Mouse (Mus musculus): ENCODE results near the gene Nek6. TPM values are rescaled to one million over a fixed set of nuclear protein-coding genes. Genes with fewer than 3 reads are reported as not detected.
A peak's percentile ranks its signal among the peaks of the same experiment; 100 is the strongest.

Gene Nek6
- polyA plus RNA-seq, 1 experiment, result 4.4 TPM

GRCm38 (mm10) chr2:38609310-38609709 is 97.9 kb downstream of the Nek6 start:
- no peak overlapping the region for H3K4me3 ChIP-seq (replicated peaks)
- TF ChIP-seq GATA1 (IDR thresholded peaks at IDR 0.05; ENCODE audit: borderline replicate concordance, low read length) (no peak), FLI1 (IDR thresholded peaks at IDR 0.05; ENCODE audit: low read length) (no peak)

GRCm38 (mm10) chr2:38610161-38610560 is 98.7 kb downstream of the Nek6 start:
- no peak overlapping the region for H3K4me3 ChIP-seq (replicated peaks)
- no peaks in the 10 kb centered on the region for H3K9me3 ChIP-seq
- TF ChIP-seq GATA1 (IDR thresholded peaks at IDR 0.05; ENCODE audit: borderline replicate concordance, low read length) (no peak), FLI1 (IDR thresholded peaks at IDR 0.05; ENCODE audit: low read length) (no peak)
- peaks cover 81% of the 10 kb centered on the region for H3K36me3 ChIP-seq (replicated peaks; ENCODE audit: low read length)
- no peaks in the 10 kb centered on the region for H3K27me3 ChIP-seq (replicated peaks)
- H3K4me1 ChIP-seq, result peaks cover 16% of the 10 kb centered on the region

More at GRCm38 (mm10) chr2:38609310-38609709, 97.9 kb downstream of the Nek6 start:
- H3K27me3 ChIP-seq (replicated peaks), result no peaks in the 10 kb centered on the region
- peaks cover 78% of the 10 kb centered on the region for H3K36me3 ChIP-seq (replicated peaks; ENCODE audit: low read length)
- peaks cover 8% of the 10 kb centered on the region for H3K4me1 ChIP-seq
- no peaks in the 10 kb centered on the region for H3K9me3 ChIP-seq

GRCm38 (mm10) chr2:38612596-38612995 is 101.2 kb downstream of the Nek6 start:
- Histone ChIP-seq H3K4me1 (peaks cover 38% of the 10 kb centered on the region), H3K27me3 (replicated peaks) (no peaks in the 10 kb centered on the region), H3K4me3 (replicated peaks) (no peak overlapping the region), H3K9me3 (no peaks in the 10 kb centered on the region), H3K36me3 (replicated peaks; ENCODE audit: low read length) (peaks cover 77% of the 10 kb centered on the region)
- TF ChIP-seq GATA1 (IDR thresholded peaks at IDR 0.05; ENCODE audit: borderline replicate concordance, low read length) (no peak), FLI1 (IDR thresholded peaks at IDR 0.05; ENCODE audit: low read length) (no peak)

DNA sequence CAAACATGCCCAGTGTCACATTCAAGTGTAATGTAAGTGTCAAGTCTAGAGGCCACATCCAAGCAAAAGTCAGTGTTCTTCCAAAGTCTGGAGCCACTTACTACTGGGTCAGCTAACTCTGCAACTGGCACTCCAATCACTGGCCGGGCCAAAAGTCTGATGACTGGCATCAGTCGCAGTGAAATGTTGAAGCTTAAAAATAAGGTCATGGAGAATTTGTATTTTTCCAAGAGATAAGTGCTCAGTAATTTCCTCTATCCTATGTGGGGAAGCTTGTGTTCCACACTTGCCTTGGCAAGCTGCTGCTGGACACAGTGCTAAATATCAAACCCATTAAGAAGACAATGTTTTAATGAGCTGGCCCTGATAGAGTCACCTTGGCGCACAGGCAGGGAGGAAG is 102.1 kb downstream of the Nek6 start:
- TF ChIP-seq FLI1 (IDR thresholded peaks at IDR 0.05; ENCODE audit: low read length) (no peak), GATA1 (IDR thresholded peaks at IDR 0.05; ENCODE audit: borderline replicate concordance, low read length) (no peak)

GRCm38 (mm10) chr2:38614437-38614836 is 103.0 kb downstream of the Nek6 start:
- Histone ChIP-seq H3K36me3 (replicated peaks; ENCODE audit: low read length) (peaks cover 77% of the 10 kb centered on the region), H3K4me3 (replicated peaks) (no peak overlapping the region), H3K9me3 (no peaks in the 10 kb centered on the region), H3K4me1 (peaks cover 47% of the 10 kb centered on the region), H3K27me3 (replicated peaks) (no peaks in the 10 kb centered on the region)
- TF ChIP-seq FLI1 (IDR thresholded peaks at IDR 0.05; ENCODE audit: low read length) (no peak), GATA1 (IDR thresholded peaks at IDR 0.05; ENCODE audit: borderline replicate concordance, low read length) (no peak)

More for the DNA sequence above, 102.1 kb downstream of the Nek6 start:
- Histone ChIP-seq H3K9me3 (no peaks in the 10 kb centered on the region), H3K36me3 (replicated peaks; ENCODE audit: low read length) (peaks cover 77% of the 10 kb centered on the region), H3K4me1 (peaks cover 43% of the 10 kb centered on the region), H3K27me3 (replicated peaks) (no peaks in the 10 kb centered on the region), H3K4me3 (replicated peaks) (no peak overlapping the region)

DNA sequence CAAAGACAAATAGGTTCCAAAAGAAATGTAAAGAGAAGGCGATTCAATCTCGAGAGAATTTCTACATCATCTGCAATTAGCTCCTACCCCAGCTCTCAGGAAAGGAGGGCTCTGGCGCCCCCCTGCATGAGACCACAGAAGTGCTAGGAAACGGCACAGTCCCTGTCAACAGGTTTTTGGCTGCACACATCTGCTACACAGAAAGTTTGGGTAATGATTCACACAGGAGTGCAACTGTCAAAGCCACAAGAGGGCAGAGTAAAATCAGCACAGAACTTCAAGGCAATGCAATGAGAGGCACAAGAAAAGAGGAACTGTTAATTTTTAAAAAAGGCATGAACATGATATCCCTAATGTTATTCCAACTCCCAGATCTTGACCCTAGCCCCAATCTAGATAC is 104.6 kb downstream of the Nek6 start:
- Histone ChIP-seq H3K9me3 (no peaks in the 10 kb centered on the region), H3K4me1 (peaks cover 51% of the 10 kb centered on the region), H3K36me3 (replicated peaks; ENCODE audit: low read length) (peaks cover 74% of the 10 kb centered on the region), H3K4me3 (replicated peaks) (no peak overlapping the region), H3K27me3 (replicated peaks) (no peaks in the 10 kb centered on the region)
- TF ChIP-seq GATA1 (IDR thresholded peaks at IDR 0.05; ENCODE audit: borderline replicate concordance, low read length) (no peak), FLI1 (IDR thresholded peaks at IDR 0.05; ENCODE audit: low read length) (no peak)

DNA sequence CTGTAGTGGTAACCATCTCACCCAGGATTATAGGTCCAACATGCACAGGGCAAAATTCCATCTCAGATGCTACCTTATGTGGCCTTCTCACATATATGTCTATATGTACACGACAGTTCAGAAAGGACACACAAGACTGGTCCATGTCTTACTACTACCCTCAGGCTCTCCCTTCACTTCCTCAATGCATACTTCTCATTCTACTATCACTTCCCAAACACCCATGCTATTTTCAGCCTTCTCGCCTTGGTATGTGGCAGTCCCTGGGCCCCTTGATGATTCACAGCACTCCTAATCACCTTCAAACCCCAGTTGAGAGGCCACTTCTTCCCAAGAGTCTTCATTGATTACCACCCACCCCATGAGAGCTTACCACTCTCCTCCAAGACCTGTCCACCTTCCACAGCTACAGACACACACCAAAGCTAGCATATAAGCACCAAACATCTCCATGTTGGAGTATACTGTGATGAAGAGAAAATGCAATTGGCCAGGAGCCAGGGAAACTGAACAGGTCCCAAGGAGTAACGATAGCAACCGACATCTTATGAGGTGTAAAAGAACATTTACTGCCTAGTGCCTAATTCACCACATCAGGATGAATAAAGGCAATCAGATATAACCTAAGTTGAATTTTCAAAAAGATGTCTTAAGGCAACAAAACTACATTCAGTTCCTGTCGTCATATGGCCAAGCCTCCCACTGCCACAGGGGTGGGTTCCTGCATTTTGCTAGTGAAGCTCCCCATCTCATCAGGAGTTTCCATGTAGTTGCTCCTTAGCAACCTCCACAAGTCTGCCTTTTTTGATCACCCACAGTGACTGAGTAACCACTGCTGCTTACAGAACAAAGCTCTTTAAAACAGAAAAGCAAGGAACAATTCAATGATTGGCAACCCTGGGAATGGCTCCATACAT is 105.8 kb downstream of the Nek6 start:
- Histone ChIP-seq H3K4me3 (replicated peaks) (no peak overlapping the region), H3K36me3 (replicated peaks; ENCODE audit: low read length) (peaks cover 73% of the 10 kb centered on the region), H3K4me1 (peaks cover 62% of the 10 kb centered on the region), H3K9me3 (no peaks in the 10 kb centered on the region), H3K27me3 (replicated peaks) (no peaks in the 10 kb centered on the region)
- no peak for TF ChIP-seq FLI1 (IDR thresholded peaks at IDR 0.05; ENCODE audit: low read length)
- no peak for TF ChIP-seq GATA1 (IDR thresholded peaks at IDR 0.05; ENCODE audit: borderline replicate concordance, low read length)

DNA sequence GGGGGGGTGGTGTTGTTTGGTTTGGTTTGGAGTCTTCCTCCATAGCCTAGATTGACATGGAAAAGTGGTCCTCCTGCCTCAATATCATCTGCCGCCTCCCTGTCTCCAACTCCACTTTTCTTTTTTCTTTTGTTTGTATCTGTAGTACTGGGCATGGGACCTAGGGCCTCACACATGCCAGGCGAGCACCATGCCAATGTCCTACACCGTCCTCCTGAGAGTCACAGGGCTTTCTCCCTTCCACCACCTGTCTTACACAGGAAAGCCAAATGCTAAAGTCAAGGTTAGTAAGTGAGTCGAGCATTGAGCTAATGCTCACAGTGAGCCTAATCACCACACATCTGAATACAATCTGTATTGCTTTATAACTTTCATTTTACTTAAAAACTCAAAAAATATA is 108.3 kb downstream of the Nek6 start:
- H3K36me3 ChIP-seq (replicated peaks; ENCODE audit: low read length), result peaks cover 65% of the 10 kb centered on the region
- TF ChIP-seq FLI1 (IDR thresholded peaks at IDR 0.05; ENCODE audit: low read length) (no peak), GATA1 (IDR thresholded peaks at IDR 0.05; ENCODE audit: borderline replicate concordance, low read length) (no peak)

GRCm38 (mm10) chr2:38621076-38621475 is 109.6 kb downstream of the Nek6 start:
- no peaks in the 10 kb centered on the region for H3K27me3 ChIP-seq (replicated peaks)
- peaks cover 52% of the 10 kb centered on the region for H3K4me1 ChIP-seq
- peaks cover 77% of the 10 kb centered on the region for H3K36me3 ChIP-seq (replicated peaks; ENCODE audit: low read length)
- no peak overlapping the region for H3K4me3 ChIP-seq (replicated peaks)
- no peak for TF ChIP-seq FLI1 (IDR thresholded peaks at IDR 0.05; ENCODE audit: low read length)
- TF ChIP-seq GATA1 (IDR thresholded peaks at IDR 0.05; ENCODE audit: borderline replicate concordance, low read length), result no peak
- no peaks in the 10 kb centered on the region for H3K9me3 ChIP-seq

More for the DNA sequence above, 108.3 kb downstream of the Nek6 start:
- Histone ChIP-seq H3K27me3 (replicated peaks) (no peaks in the 10 kb centered on the region), H3K4me3 (replicated peaks) (no peak overlapping the region), H3K9me3 (no peaks in the 10 kb centered on the region), H3K4me1 (peaks cover 58% of the 10 kb centered on the region)

- peak overlapping the region; percentile 69 for H3K4me3 ChIP-seq (replicated peaks)
- H3K4me1 ChIP-seq, result peaks cover 46% of the 10 kb centered on the region
- no peaks in the 10 kb centered on the region for H3K9me3 ChIP-seq
- TF ChIP-seq GATA1 (IDR thresholded peaks at IDR 0.05; ENCODE audit: borderline replicate concordance, low read length) (no peak), FLI1 (IDR thresholded peaks at IDR 0.05; ENCODE audit: low read length) (no peak)
- peaks cover 82% of the 10 kb centered on the region for H3K36me3 ChIP-seq (replicated peaks; ENCODE audit: low read length)
- H3K27me3 ChIP-seq (replicated peaks), result no peaks in the 10 kb centered on the region
These were observed 110.2 kb downstream of the Nek6 start for GRCm38 (mm10) chr2:38621610-38622021.

Data from megakaryocyte, embryonic 14.5 days (primary cell).